Mouse (Mus musculus) heart, embryonic 16.5 days (tissue): ENCODE measurements around the gene Pitpnb. TPM values are rescaled to one million over a fixed set of nuclear protein-coding genes. Genes with fewer than 3 reads are reported as not detected.

ENCODE experiments used
- ATAC-seq: fragments of 200-750 bp; cut with Nextera tagmentation; replicated peaks from 2 replicates; pipeline ENCODE4 v1.8.0; 2017; ENCODE audit warnings: moderate number of reproducible peaks; ENCODE audit not compliant: insufficient read depth, low FRiP score; ENCODE audit errors: extremely low read depth
- H3K27ac ChIP-seq: fragments of 300-500 bp; sonication (generic); 2 replicates; pipeline ENCODE4 v1.5.1; 2014; ENCODE audit warnings: mild to moderate bottlenecking, low read length, control low read depth, moderate library complexity
- H3K27me3 ChIP-seq: fragments of 300-500 bp; sonication (generic); 2 replicates; pipeline ENCODE4 v1.6.1; 2014; ENCODE audit warnings: low read length, mixed read lengths; ENCODE audit not compliant: control insufficient read depth, insufficient read depth
- H3K36me3 ChIP-seq: fragments of 300-500 bp; sonication (generic); 2 replicates; pipeline ENCODE4 v1.6.1; 2014; ENCODE audit not compliant: control insufficient read depth, insufficient read depth
- H3K4me1 ChIP-seq: fragments of 300-500 bp; sonication (generic); 2 replicates; pipeline ENCODE4 v1.6.1; 2014; ENCODE audit warnings: low read length, mixed read lengths; ENCODE audit not compliant: control insufficient read depth, insufficient read depth
- H3K4me2 ChIP-seq: fragments of 300-500 bp; sonication (generic); 2 replicates; pipeline ENCODE4 v1.6.1; 2014; ENCODE audit warnings: low read depth, mild to moderate bottlenecking, control low read depth, low read length
- H3K4me3 ChIP-seq: fragments of 300-500 bp; sonication (generic); 2 replicates; pipeline ENCODE4 v1.5.1; 2014; ENCODE audit warnings: mild to moderate bottlenecking, control low read depth, low read length
- H3K9ac ChIP-seq: fragments of 300-500 bp; sonication (generic); 2 replicates; pipeline ENCODE4 v1.6.1; 2014; ENCODE audit warnings: low read length, control low read depth
- H3K9me3 ChIP-seq: fragments of 300-500 bp; sonication (generic); replicated peaks from 2 replicates; pipeline ENCODE4 v1.6.1; 2016; ENCODE audit warnings: low read length; ENCODE audit not compliant: control insufficient read depth
- WGBS: fragments of 180-500 bp; shearing (Covaris S2); extraction: QIAGEN DNeasy Blood & Tissue Kit; methylation state at CpG from one replicate; pipeline ENCODE4 v1.1.7; 2014; 5-methylcytosine and 5-hydroxymethylcytosine counted together
- polyA plus RNA-seq: library from polyadenylated mRNA; unstranded; fragments of >200 nt; fragmentation: Nextera tagmentation; extraction: Ambion mirVana; gene quantifications from 2 replicates; pipeline ENCODE4 v1.2.1, GENCODE M21; 2015

Gene Pitpnb
- polyA plus RNA-seq, 1 experiment from 2014 or later = 84.5 TPM

DNA sequence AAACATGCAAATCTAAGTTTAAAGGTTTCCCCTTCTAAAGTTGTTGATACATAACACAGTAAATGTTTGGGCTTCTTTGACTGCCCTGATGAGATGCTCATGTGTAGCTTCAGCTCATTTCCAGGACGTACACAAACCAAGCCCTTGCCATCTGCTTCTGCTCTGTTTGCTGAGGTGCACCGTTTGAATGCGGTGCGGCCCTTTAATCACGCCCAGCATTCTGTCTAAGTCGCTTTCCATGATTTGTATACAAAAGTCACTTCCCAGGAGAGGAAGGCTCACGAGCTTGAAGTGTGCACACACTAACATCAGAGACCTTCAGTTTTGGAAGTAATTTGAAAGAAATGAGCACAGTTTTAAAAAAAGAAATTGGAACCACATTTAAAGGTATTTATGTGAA lies 31.3 kb downstream of the Pitpnb start:
- Histone ChIP-seq H3K36me3 (peaks cover 20% of the 10 kb centered on the region), H3K9ac (no peak overlapping the region), H3K27ac (no peak overlapping the region), H3K4me3 (no peak overlapping the region), H3K9me3 (no peaks in the 10 kb centered on the region), H3K4me2 (no peak overlapping the region), H3K27me3 (no peaks in the 10 kb centered on the region), H3K4me1 (no peaks in the 10 kb centered on the region)
- no peak for ATAC-seq
- 76% methylated on average over 7 of the region's 7 CpGs for WGBS

GRCm38 (mm10) chr5:111363446-111364062 lies 33.0 kb downstream of the Pitpnb start:
- Histone ChIP-seq H3K36me3 (peaks cover 18% of the 10 kb centered on the region), H3K9ac (no peak overlapping the region), H3K27me3 (no peaks in the 10 kb centered on the region), H3K4me3 (no peak overlapping the region), H3K4me1 (no peaks in the 10 kb centered on the region), H3K27ac (no peak overlapping the region), H3K4me2 (no peak overlapping the region), H3K9me3 (no peaks in the 10 kb centered on the region)
- 69% methylated on average over 6 of the region's 6 CpGs for WGBS
- no peak for ATAC-seq

- Histone ChIP-seq H3K27ac (no peak overlapping the region), H3K27me3 (no peaks in the 10 kb centered on the region), H3K9me3 (no peaks in the 10 kb centered on the region), H3K9ac (no peak overlapping the region), H3K36me3 (peaks cover 28% of the 10 kb centered on the region), H3K4me2 (no peak overlapping the region), H3K4me3 (no peak overlapping the region), H3K4me1 (no peaks in the 10 kb centered on the region)
- ATAC-seq = no peak
- WGBS = 37% methylated on average over 3 of the region's 3 CpGs
These were observed 34.0 kb downstream of the Pitpnb start for GRCm38 (mm10) chr5:111364533-111364932.

DNA sequence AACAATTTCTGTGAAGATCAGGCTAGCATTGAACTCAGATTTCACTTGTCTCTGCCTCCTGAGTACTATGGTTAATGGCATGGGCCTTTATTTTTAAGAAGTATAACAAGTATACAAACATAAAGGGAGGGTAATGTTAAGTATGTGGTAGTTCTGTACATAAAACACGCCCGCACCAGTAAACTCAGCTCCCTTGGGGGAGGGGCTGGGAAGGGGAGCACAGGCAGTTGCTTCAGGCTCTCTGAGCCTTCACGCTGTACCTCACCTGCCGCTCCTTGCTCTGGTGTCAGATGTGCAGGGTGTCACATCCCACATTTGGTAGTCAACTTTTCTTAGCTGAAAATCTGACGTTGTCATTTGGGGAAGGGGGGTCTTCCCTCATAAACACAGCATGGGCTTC lies 35.6 kb downstream of the Pitpnb start:
- no peak for ATAC-seq
- H3K36me3 ChIP-seq = peaks cover 23% of the 10 kb centered on the region
- H3K27ac ChIP-seq = no peak overlapping the region
- whole genome bisulfite sequencing = 81% methylated on average over 5 of the region's 5 CpGs
- H3K9ac ChIP-seq = no peak overlapping the region
- H3K9me3 ChIP-seq = no peaks in the 10 kb centered on the region
- no peak overlapping the region for H3K4me3 ChIP-seq
- no peak overlapping the region for H3K4me2 ChIP-seq
- H3K4me1 ChIP-seq = no peaks in the 10 kb centered on the region
- no peaks in the 10 kb centered on the region for H3K27me3 ChIP-seq

DNA sequence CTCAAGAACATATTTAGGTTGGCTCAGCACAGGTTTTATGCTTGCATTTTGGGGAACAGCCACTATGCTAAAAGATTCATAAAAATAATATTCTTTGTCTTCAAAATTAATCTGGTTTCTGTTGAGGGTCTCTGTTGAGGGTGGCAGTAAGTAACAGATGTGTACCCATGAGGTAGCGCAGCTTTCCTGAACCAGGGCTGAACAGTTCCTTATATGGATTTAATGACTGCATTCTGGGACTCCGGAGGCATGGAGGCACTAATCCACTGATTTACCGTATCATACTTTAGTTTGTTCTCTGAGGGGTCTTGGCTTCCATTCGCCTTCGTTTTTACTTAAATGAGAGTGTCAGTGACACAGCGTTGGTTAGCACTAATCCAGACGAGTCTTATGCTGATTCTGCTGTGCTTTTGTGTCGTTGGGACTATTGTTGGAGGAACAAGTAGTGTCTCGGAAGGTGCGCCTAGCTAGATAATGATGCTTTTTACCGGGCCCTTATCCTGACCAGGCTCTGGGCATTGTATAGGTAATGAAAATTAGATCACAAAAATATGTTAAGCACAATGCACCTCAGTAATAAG lies 37.5 kb downstream of the Pitpnb start:
- H3K9me3 ChIP-seq = no peaks in the 10 kb centered on the region
- no peak overlapping the region for H3K27ac ChIP-seq
- ATAC-seq = no peak
- H3K4me3 ChIP-seq = no peak overlapping the region
- H3K4me2 ChIP-seq = no peak overlapping the region
- H3K4me1 ChIP-seq = no peaks in the 10 kb centered on the region
- H3K36me3 ChIP-seq = peaks cover 33% of the 10 kb centered on the region
- WGBS = 90% methylated on average over 11 of the region's 11 CpGs
- no peaks in the 10 kb centered on the region for H3K27me3 ChIP-seq
- H3K9ac ChIP-seq = no peak overlapping the region

- peaks cover 37% of the 10 kb centered on the region for H3K36me3 ChIP-seq
These were observed 38.0 kb downstream of the Pitpnb start for GRCm38 (mm10) chr5:111368576-111368975.

DNA sequence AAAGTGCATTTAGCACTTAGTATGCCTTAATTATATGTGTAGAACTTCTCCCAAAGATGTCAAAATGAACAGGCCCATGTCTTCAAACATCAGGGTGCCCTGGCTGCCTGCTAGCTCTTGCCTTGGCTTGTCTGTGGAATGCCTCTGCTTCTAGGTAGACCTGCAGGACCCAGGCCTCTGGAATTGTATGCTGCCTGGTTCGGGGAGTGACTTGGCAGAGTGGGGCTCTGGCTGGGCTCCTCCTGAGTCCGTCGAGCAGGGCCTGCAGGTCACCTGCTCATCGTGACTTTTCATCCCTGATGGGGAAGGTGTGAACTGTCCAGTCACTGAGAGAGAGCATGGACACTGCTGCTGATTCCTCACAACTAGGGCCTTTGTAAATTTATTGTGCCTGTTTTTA lies 45.1 kb downstream of the Pitpnb start:
- 72% methylated on average over 4 of the region's 4 CpGs for WGBS
- H3K4me3 ChIP-seq = no peak overlapping the region

More at GRCm38 (mm10) chr5:111368576-111368975, 38.0 kb downstream of the Pitpnb start:
- Histone ChIP-seq H3K4me2 (no peak overlapping the region), H3K27ac (no peak overlapping the region), H3K9ac (no peak overlapping the region), H3K9me3 (no peaks in the 10 kb centered on the region), H3K4me3 (no peak overlapping the region), H3K4me1 (no peaks in the 10 kb centered on the region), H3K27me3 (no peaks in the 10 kb centered on the region)
- no peak for ATAC-seq
- 94% methylated on average over 5 of the region's 5 CpGs for WGBS

GRCm38 (mm10) chr5:111376276-111377020 lies 45.9 kb downstream of the Pitpnb start:
- no peaks in the 10 kb centered on the region for H3K9me3 ChIP-seq
- H3K27ac ChIP-seq = no peak overlapping the region
- H3K4me1 ChIP-seq = no peaks in the 10 kb centered on the region
- no peak overlapping the region for H3K9ac ChIP-seq
- 84% methylated on average over 24 of the region's 24 CpGs for WGBS
- no peak overlapping the region for H3K4me3 ChIP-seq
- no peak for ATAC-seq
- H3K4me2 ChIP-seq = no peak overlapping the region
- H3K36me3 ChIP-seq = peaks cover 48% of the 10 kb centered on the region
- no peaks in the 10 kb centered on the region for H3K27me3 ChIP-seq

More for the DNA sequence above, 45.1 kb downstream of the Pitpnb start:
- no peaks in the 10 kb centered on the region for H3K9me3 ChIP-seq
- no peaks in the 10 kb centered on the region for H3K4me1 ChIP-seq
- H3K4me2 ChIP-seq = no peak overlapping the region
- no peak overlapping the region for H3K27ac ChIP-seq
- no peak for ATAC-seq
- H3K9ac ChIP-seq = no peak overlapping the region
- H3K27me3 ChIP-seq = no peaks in the 10 kb centered on the region
- peaks cover 51% of the 10 kb centered on the region for H3K36me3 ChIP-seq
